Mouse (Mus musculus) layer of hippocampus, adult 6 months (tissue): ENCODE results near the gene Nuak2. TPM values are rescaled to one million over a fixed set of nuclear protein-coding genes. Genes with fewer than 3 reads are reported as not detected.

Source experiments
- long read RNA-seq, 2 experiments: library from polyadenylated mRNA; unstranded; transcript quantifications; one replicate each; pipeline ENCODE4 v2.0.0; 2019 to 2020
- polyA plus RNA-seq: library from polyadenylated mRNA; unstranded; fragments of <200 nt; fragmentation: Nextera tagmentation; gene quantifications from 2 replicates; pipeline ENCODE4 v1.2.3, GENCODE M21; 2021

Nuak2 gene
- polyA plus RNA-seq, result 0.78 and 0.79 TPM in 2 replicates
- long read RNA-seq, experiment 1, partial matches to known transcripts, result 0 of 2 reads
- long read RNA-seq, experiment 1, other reads (novel, unspliced or antisense), result 0 of 2 reads
- long read RNA-seq, experiment 2, transcript Nuak2-202 (7 exons, 3,107 nt), result major isoform, 6 of 11 reads
- long read RNA-seq, experiment 2, partial matches to known transcripts, result 0 of 11 reads
- long read RNA-seq, experiment 2, other reads (novel, unspliced or antisense), result 1 of 11 reads

DNA sequence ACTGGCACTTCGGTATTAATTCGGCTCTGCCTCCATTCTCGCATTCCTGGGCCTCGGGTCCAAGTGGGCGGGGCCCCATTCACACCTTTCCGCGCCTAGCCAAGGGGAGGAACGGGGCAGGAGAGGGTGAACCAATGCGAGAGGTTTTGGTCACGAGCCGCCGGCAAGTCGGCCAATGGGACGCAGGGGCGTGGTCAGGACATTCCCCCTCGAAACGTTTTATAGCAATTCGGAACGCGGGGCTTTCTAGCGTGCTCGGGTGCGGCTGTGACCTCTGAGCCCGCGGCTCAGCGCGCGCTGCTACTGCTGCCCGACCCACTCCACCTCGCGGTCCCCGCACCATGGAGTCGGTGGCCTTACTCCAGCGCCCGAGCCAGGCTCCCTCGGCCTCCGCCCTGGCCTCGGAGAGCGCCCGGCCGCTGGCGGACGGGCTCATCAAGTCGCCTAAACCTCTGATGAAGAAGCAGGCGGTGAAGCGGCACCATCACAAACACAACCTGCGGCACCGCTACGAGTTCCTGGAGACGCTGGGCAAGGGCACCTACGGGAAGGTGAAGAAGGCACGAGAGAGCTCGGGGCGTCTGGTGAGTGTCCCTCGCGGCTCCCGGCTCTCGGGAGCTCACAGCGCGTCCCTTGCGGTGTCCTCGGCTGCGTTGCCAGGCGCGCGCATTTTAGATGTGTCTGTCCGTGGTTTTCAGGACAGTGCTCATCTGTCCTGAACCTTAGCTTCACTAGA lies at the start of gene Nuak2:
Nuak2 (plus strand) TSS at position 238 of the 736 bp plus-strand sequence.

DNA sequence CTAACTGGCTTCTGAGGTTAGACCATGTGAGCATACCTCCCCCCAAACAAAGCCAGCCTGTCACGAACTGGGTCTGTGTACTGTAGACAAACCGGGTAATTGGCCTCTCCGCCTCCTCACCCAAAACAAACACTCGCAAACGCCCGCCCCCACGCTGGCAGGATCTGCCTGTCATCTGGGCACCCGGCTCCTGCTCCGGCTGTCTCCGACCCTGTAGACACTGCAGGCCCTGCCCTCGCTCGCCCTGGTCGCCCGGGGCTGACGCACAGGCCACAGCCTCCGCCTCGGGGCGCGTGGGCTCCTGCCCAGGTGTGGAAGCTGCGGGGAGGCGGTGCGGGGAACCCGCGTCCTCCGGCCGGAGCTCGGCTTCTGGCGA lies 17.5 kb upstream of the Nuak2 start, which contains the start of gene Klhdc8a:
Klhdc8a (plus strand) TSS at position 202 of the 376 bp plus-strand sequence.

Other genes with a start within 250 kb of the Nuak2 start
- gene Mfsd4a, start 248.1 kb upstream of the Nuak2 start, polyA plus RNA-seq, result 71.4 and 96.2 TPM in 2 replicates
- 3.5 and 3.8 TPM in 2 replicates for gene Cdk18, start 176.4 kb upstream of the Nuak2 start, polyA plus RNA-seq
- gene Lemd1, start 124.7 kb upstream of the Nuak2 start, polyA plus RNA-seq, result 1.2 and 1.7 TPM in 2 replicates
- gene AC124108.1, start 124.7 kb upstream of the Nuak2 start, polyA plus RNA-seq, result 0.11 TPM in 2 replicates
- gene Gm10188, start 86.4 kb upstream of the Nuak2 start, polyA plus RNA-seq, result not detected in 2 replicates
- gene Klhdc8a, start 17.5 kb upstream of the Nuak2 start, polyA plus RNA-seq, result 2.4 and 4.1 TPM in 2 replicates
- gene Tmcc2, start 75.2 kb downstream of the Nuak2 start, polyA plus RNA-seq, result 42.8 and 46.5 TPM in 2 replicates
- 5.1 and 6.7 TPM in 2 replicates for gene Dstyk, start 101.4 kb downstream of the Nuak2 start, polyA plus RNA-seq
- gene Rbbp5, start 161.2 kb downstream of the Nuak2 start, polyA plus RNA-seq, result 22.0 and 25.2 TPM in 2 replicates
- 1.2 and 1.8 TPM in 2 replicates for gene Tmem81, start 190.1 kb downstream of the Nuak2 start, polyA plus RNA-seq
- 12.4 and 15.5 TPM in 2 replicates for gene Cntn2, start 227.1 kb downstream of the Nuak2 start, polyA plus RNA-seq